Mouse (Mus musculus) CH12.LX (cell line): ENCODE results near the gene Parp12.

Experiments
- CTCF ChIP-seq, 2 experiments: IDR thresholded peaks in 1 of 2; conservative IDR thresholded peaks in 1 of 2; 2 replicates each; pipeline ENCODE4 v1.5.1; 2011 to 2012; ENCODE audit warnings: low read depth in 2 of 2, low read length in 2 of 2, improper control_type of control experiment in 1 of 2, inconsistent platforms in 1 of 2, mild to moderate bottlenecking in 1 of 2, moderate library complexity in 1 of 2
- EP300 ChIP-seq: IDR thresholded peaks from 2 replicates; pipeline ENCODE4 v1.6.1; 2011; ENCODE audit warnings: low read length, improper control_type of control experiment
- MAX ChIP-seq: IDR thresholded peaks from 2 replicates; pipeline ENCODE4 v1.6.1; 2011; ENCODE audit warnings: low read length, improper control_type of control experiment
- NELFE ChIP-seq: IDR thresholded peaks from 2 replicates; pipeline ENCODE4 v1.6.1; 2011; ENCODE audit warnings: low read depth, low read length, improper control_type of control experiment
- RAD21 ChIP-seq: IDR thresholded peaks from 2 replicates; pipeline ENCODE4 v1.6.1; 2011; ENCODE audit warnings: low read depth, mild to moderate bottlenecking, low read length, improper control_type of control experiment, moderate library complexity
- TCF12 ChIP-seq: IDR thresholded peaks from 2 replicates; pipeline ENCODE4 v1.6.1; 2014; ENCODE audit warnings: low read depth, mild to moderate bottlenecking, inconsistent platforms, low read length, improper control_type of control experiment
- ZMIZ1 ChIP-seq: IDR thresholded peaks from 2 replicates; pipeline ENCODE4 v1.6.1; 2012; ENCODE audit warnings: low read depth, mild to moderate bottlenecking, inconsistent platforms, low read length, improper control_type of control experiment
- ZNF384 ChIP-seq: IDR thresholded peaks from 2 replicates; pipeline ENCODE4 v1.6.1; 2012; ENCODE audit warnings: low read depth, low read length, improper control_type of control experiment, inconsistent platforms

- no peak for TF ChIP-seq RAD21
- TF ChIP-seq CTCF (conservative IDR thresholded peaks at IDR 0.05 in 1 of 2, IDR thresholded peaks at IDR 0.05 in 1 of 2; ENCODE audit: low read depth in 2 of 2, low read length in 2 of 2) = no peak
- TF ChIP-seq TCF12 = no peak
- no peak for TF ChIP-seq ZMIZ1
- no peak for TF ChIP-seq ZNF384
- no peak for TF ChIP-seq NELFE
- no peak for TF ChIP-seq EP300
- TF ChIP-seq MAX = no peak
Observed at GRCm38 (mm10) chr6:39059547-39060497, 58.3 kb downstream of the Parp12 start.
